Mouse (Mus musculus) lung, adult 18-20 months (tissue): ENCODE measurements around the gene Ros1.

ENCODE experiments used
- DNase-seq, 2 experiments: peaks; one replicate each; pipeline ENCODE4 v3.0.0; 2022; ENCODE audit warnings: mixed read lengths in 2 of 2

Ros1 gene

GRCm38 (mm10) chr10:52159704-52160103, 35.3 kb downstream of the Ros1 start:
- DNase-seq, result no peak

- DNase-seq, result no peak
Observed at GRCm38 (mm10) chr10:52133354-52134074, 61.5 kb downstream of the Ros1 start.

GRCm38 (mm10) chr10:52130762-52131161, 64.3 kb downstream of the Ros1 start:
- DNase-seq, result no peak

GRCm38 (mm10) chr10:52128874-52129412, 66.1 kb downstream of the Ros1 start:
- DNase-seq, result no peak

GRCm38 (mm10) chr10:52106164-52106757, 88.8 kb downstream of the Ros1 start:
- DNase-seq, result peak in 1 of 2 experiments; percentile 6

- no peak for DNase-seq
Observed at GRCm38 (mm10) chr10:52101273-52101672, 93.8 kb downstream of the Ros1 start.

GRCm38 (mm10) chr10:52092181-52092580, 102.9 kb downstream of the Ros1 start:
- no peak for DNase-seq

- no peak for DNase-seq
Observed at GRCm38 (mm10) chr10:52086681-52087080, 108.4 kb downstream of the Ros1 start.

- DNase-seq, result peak; percentile 3 to 25
Observed at GRCm38 (mm10) chr10:52072482-52072881, 122.6 kb downstream of the Ros1 start.

- DNase-seq, result no peak
Observed at GRCm38 (mm10) chr10:52048287-52048686, 146.8 kb downstream of the Ros1 start.

- DNase-seq, result no peak
Observed at GRCm38 (mm10) chr10:52043086-52043485, 152.0 kb downstream of the Ros1 start.

- no peak for DNase-seq
Observed at GRCm38 (mm10) chr10:52039392-52039791, 155.7 kb downstream of the Ros1 start.

GRCm38 (mm10) chr10:52033729-52034128, 161.3 kb downstream of the Ros1 start:
- DNase-seq, result no peak

GRCm38 (mm10) chr10:52029421-52030080, 165.5 kb downstream of the Ros1 start:
- DNase-seq, result no peak

GRCm38 (mm10) chr10:52028561-52029370, 166.3 kb downstream of the Ros1 start:
- DNase-seq, result no peak

GRCm38 (mm10) chr10:52027161-52028035, 167.6 kb downstream of the Ros1 start:
- no peak for DNase-seq

GRCm38 (mm10) chr10:52025821-52026220, 169.2 kb downstream of the Ros1 start:
- DNase-seq, result no peak

- no peak for DNase-seq
Observed at GRCm38 (mm10) chr10:52025291-52025690, 169.8 kb downstream of the Ros1 start.

GRCm38 (mm10) chr10:52024053-52024410, 171.0 kb downstream of the Ros1 start:
- DNase-seq, result no peak

- DNase-seq, result no peak
Observed at GRCm38 (mm10) chr10:52023213-52024052, 171.6 kb downstream of the Ros1 start.
